Mouse (Mus musculus) cerebellum, adult 2 months (tissue): Measurements from ENCODE around the gene Adamts17. TPM values are rescaled to one million over a fixed set of nuclear protein-coding genes. Genes with fewer than 3 reads are reported as not detected.

ENCODE experiments used
- DNase-seq, 2 experiments: peaks; one replicate each; pipeline ENCODE4 v3.0.0; 2021
- H3K27ac ChIP-seq: fragments of 200-500 bp; 2 replicates; pipeline ENCODE4 v1.5.1; 2012; ENCODE audit warnings: low read length, control low read depth, inconsistent platforms; ENCODE audit not compliant: insufficient read depth
- H3K27me3 ChIP-seq: fragments of 200-500 bp; 2 replicates; pipeline ENCODE4 v1.6.1; 2012; ENCODE audit warnings: inconsistent platforms, mild to moderate bottlenecking, low read length, moderate library complexity; ENCODE audit not compliant: control insufficient read depth, insufficient read depth
- H3K4me1 ChIP-seq: fragments of 200-500 bp; 2 replicates; pipeline ENCODE4 v1.6.1; 2011; ENCODE audit warnings: low read length; ENCODE audit not compliant: control insufficient read depth, insufficient read depth
- H3K4me3 ChIP-seq: fragments of 200-500 bp; replicated peaks from 2 replicates; pipeline ENCODE3; 2011; ENCODE audit warnings: mild to moderate bottlenecking, low read depth, low read length, control low read depth; ENCODE audit not compliant: insufficient read depth
- CTCF ChIP-seq: fragments of 200-500 bp; IDR thresholded peaks from 2 replicates; pipeline ENCODE4 v1.5.1; 2011; ENCODE audit warnings: low read depth, mild to moderate bottlenecking, control low read depth, low read length, moderate library complexity, borderline replicate concordance; ENCODE audit not compliant: insufficient read depth
- POLR2A ChIP-seq: fragments of 200-500 bp; IDR thresholded peaks from 2 replicates; pipeline ENCODE4 v1.6.1; 2011; ENCODE audit warnings: low read length, control low read depth, borderline replicate concordance; ENCODE audit not compliant: insufficient read depth
- WGBS: fragments of 180-500 bp; shearing (Covaris S2); methylation state at CpG from one replicate; pipeline ENCODE4 v1.1.7; 2018; 5-methylcytosine and 5-hydroxymethylcytosine counted together
- polyA plus RNA-seq: library from polyadenylated mRNA; depleted of rRNA; stranded (reverse); fragments of >200 nt; gene quantifications from 2 replicates; pipeline ENCODE4 v1.2.3, GENCODE M21; 2012

The Adamts17 gene
- polyA plus RNA-seq, 1 experiment = 1.5 TPM

GRCm38 (mm10) chr7:67135140-67135539, 295.6 kb downstream of the Adamts17 start:
- Histone ChIP-seq H3K4me3 (no peak overlapping the region), H3K27me3 (no peaks in the 10 kb centered on the region; the same call in 1 of the 2 replicates), H3K4me1 (no peaks in the 10 kb centered on the region), H3K27ac (no peak overlapping the region)
- 42% methylated on average over 2 of the region's 2 CpGs for WGBS
- no peak for TF ChIP-seq POLR2A
- no peak for TF ChIP-seq CTCF
- DNase-seq = no peak

GRCm38 (mm10) chr7:67142347-67143015, 302.9 kb downstream of the Adamts17 start:
- no peak overlapping the region for H3K4me3 ChIP-seq
- H3K4me1 ChIP-seq = no peaks in the 10 kb centered on the region
- WGBS = 75% methylated on average over 11 of the region's 11 CpGs
- no peak overlapping the region for H3K27ac ChIP-seq
- H3K27me3 ChIP-seq = no peaks in the 10 kb centered on the region
- TF ChIP-seq POLR2A (no peak), CTCF (no peak)
- DNase-seq = no peak

GRCm38 (mm10) chr7:67145748-67146147, 306.2 kb downstream of the Adamts17 start:
- Histone ChIP-seq H3K4me3 (no peak overlapping the region), H3K27ac (no peak overlapping the region), H3K27me3 (no peaks in the 10 kb centered on the region), H3K4me1 (no peaks in the 10 kb centered on the region)
- 38% methylated on average over 7 of the region's 7 CpGs for WGBS
- TF ChIP-seq POLR2A (no peak), CTCF (no peak)
- DNase-seq = no peak

GRCm38 (mm10) chr7:67146151-67146550, 306.6 kb downstream of the Adamts17 start:
- DNase-seq = no peak
- Histone ChIP-seq H3K4me1 (no peaks in the 10 kb centered on the region), H3K27ac (no peak overlapping the region), H3K4me3 (no peak overlapping the region), H3K27me3 (0 out of 2 replicates have a peak, but pooled peaks cover under 1% of the 10 kb centered on the region)
- TF ChIP-seq POLR2A (no peak), CTCF (no peak)
- WGBS = 66% methylated on average over 6 of the region's 6 CpGs

GRCm38 (mm10) chr7:67149707-67150106, 310.2 kb downstream of the Adamts17 start:
- 96% methylated on average over 16 of the region's 16 CpGs for WGBS
- no peak for DNase-seq
- no peak overlapping the region for H3K4me3 ChIP-seq
- TF ChIP-seq POLR2A (no peak), CTCF (no peak)
- H3K27ac ChIP-seq = no peak overlapping the region
- no peaks in the 10 kb centered on the region for H3K4me1 ChIP-seq
- H3K27me3 ChIP-seq = 0 out of 2 replicates have a peak, but pooled peaks cover 2% of the 10 kb centered on the region

- Histone ChIP-seq H3K27me3 (0 out of 2 replicates have a peak, but pooled peaks cover 2% of the 10 kb centered on the region), H3K27ac (no peak overlapping the region), H3K4me1 (no peaks in the 10 kb centered on the region), H3K4me3 (no peak overlapping the region)
- no peak for TF ChIP-seq CTCF
- TF ChIP-seq POLR2A = no peak
- WGBS = 60% methylated on average over 3 of the region's 3 CpGs
- no peak for DNase-seq
Measured at GRCm38 (mm10) chr7:67152626-67153025, 313.1 kb downstream of the Adamts17 start.

GRCm38 (mm10) chr7:67162135-67162534, 322.6 kb downstream of the Adamts17 start:
- no peaks in the 10 kb centered on the region for H3K4me1 ChIP-seq
- H3K27ac ChIP-seq = no peak overlapping the region
- H3K4me3 ChIP-seq = no peak overlapping the region
- 88% methylated on average over 8 of the region's 8 CpGs for WGBS
- DNase-seq = no peak
- H3K27me3 ChIP-seq = no peaks in the 10 kb centered on the region
- TF ChIP-seq POLR2A (no peak), CTCF (no peak)

GRCm38 (mm10) chr7:67168288-67168687, 328.8 kb downstream of the Adamts17 start:
- TF ChIP-seq POLR2A = no peak
- TF ChIP-seq CTCF = no peak
- WGBS = 89% methylated on average over 9 of the region's 9 CpGs
- Histone ChIP-seq H3K27me3 (no peaks in the 10 kb centered on the region), H3K27ac (no peak overlapping the region), H3K4me1 (no peaks in the 10 kb centered on the region), H3K4me3 (no peak overlapping the region)
- DNase-seq = no peak

- 84% methylated on average over 9 of the region's 9 CpGs for WGBS
- no peak overlapping the region for H3K4me3 ChIP-seq
- no peak overlapping the region for H3K27ac ChIP-seq
- DNase-seq = no peak
- no peak for TF ChIP-seq CTCF
- TF ChIP-seq POLR2A = no peak
- H3K27me3 ChIP-seq = no peaks in the 10 kb centered on the region
- H3K4me1 ChIP-seq = no peaks in the 10 kb centered on the region
Measured at GRCm38 (mm10) chr7:67168763-67169569, 329.4 kb downstream of the Adamts17 start.
